Mouse (Mus musculus): Measurements from ENCODE around the gene Jmjd4. TPM values are rescaled to one million over a fixed set of nuclear protein-coding genes. Genes with fewer than 3 reads are reported as not detected.

The Jmjd4 gene
- polyA plus RNA-seq (2012; rRNA removed), result 12.6 and 15.1 TPM in 2 replicates

DNA sequence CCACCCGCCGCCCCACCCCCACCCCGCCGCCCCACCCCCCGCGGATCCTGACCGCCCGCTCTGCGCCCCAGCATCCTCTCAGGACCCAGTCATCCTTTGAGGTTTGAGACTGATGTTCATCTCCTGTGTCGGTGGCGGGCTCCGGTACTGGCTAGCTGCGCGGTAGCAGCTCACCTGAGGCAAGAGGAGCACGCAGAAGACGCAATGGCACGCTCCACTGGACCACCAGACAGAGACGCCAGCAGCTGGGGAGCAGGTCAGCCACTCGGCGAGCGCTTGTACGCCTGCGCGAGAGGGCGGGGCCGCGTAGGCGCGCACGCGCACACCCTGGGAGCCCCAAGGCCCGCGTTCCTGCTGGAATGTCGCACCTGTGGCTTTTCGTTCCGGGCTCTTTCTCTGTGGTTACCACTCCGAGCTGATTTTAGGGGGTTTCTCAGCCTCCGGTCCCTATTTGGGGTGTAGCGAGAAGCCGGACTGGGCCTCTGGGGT lies at the start of gene Jmjd4:
Gene Jmjd4 (plus strand): TSS at position 305 of the 489 bp plus-strand sequence.

DNA sequence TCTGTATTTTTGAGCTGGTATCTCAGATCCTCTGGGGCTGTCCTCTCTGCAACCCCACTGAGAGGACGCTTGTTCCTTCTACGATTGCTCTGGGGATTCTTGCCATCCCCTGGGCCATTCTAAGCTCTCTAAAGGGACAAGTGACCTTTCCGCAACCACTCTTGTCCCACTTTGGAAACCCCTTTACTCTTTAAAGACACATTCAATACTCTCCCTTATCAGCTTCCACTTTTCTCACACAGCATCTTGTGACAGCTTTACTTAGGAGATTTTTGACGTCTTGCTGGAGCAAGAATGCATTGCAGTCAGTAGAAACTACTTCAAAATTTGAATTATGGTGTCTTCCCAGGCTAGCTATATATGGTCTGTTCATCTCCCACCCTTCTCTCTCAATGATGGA lies 1.2 kb downstream of the Jmjd4 start, which contains the start of gene Snap47:
Gene Snap47 (minus strand): TSS at position 101 of the 400 bp plus-strand sequence.

DNA sequence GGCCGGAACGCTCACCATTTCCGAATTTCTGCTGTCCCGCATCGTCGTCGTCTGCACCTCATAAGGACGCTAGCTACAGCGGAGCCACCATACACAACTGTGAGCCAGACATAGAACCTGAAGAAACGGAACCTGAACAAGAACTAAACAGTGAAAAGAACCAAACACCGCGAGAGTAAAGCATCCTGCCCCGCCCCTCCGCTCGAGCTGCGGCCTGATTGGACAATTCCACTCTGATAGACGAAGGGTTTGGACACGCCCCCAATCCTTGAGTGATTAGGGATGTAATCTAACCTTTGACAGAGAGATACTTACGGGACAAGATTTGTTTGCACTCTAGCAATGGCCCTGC lies 22.5 kb downstream of the Jmjd4 start, which contains the start of gene Zfp867:
Gene Zfp867 (minus strand): TSS at position 149 of the 352 bp plus-strand sequence.

Other genes starting within 250 kb of the Jmjd4 start
- 43.4 and 43.8 TPM in 2 replicates for gene Mrpl55, start 247.6 kb upstream of the Jmjd4 start, polyA plus RNA-seq (2012; rRNA removed)
- 47.7 and 65.5 TPM in 2 replicates for gene 2310033P09Rik, start 241.7 kb upstream of the Jmjd4 start, polyA plus RNA-seq (2012; rRNA removed)
- 411 and 507 TPM in 2 replicates for gene Arf1, start 221.8 kb upstream of the Jmjd4 start, polyA plus RNA-seq (2012; rRNA removed)
- 1.6 and 3.6 TPM in 2 replicates for gene Wnt3a, start 159.3 kb upstream of the Jmjd4 start, polyA plus RNA-seq (2012; rRNA removed)
- gene Wnt9a, start 143.1 kb upstream of the Jmjd4 start, polyA plus RNA-seq (2012; rRNA removed), result 5.0 and 5.1 TPM in 2 replicates
- gene Prss38, start 74.4 kb upstream of the Jmjd4 start, polyA plus RNA-seq (2012; rRNA removed), result 0.12 TPM in 1 of 2 replicates, not detected in the other
- gene Snap47, start 1.1 kb downstream of the Jmjd4 start, polyA plus RNA-seq (2012; rRNA removed), result 91.0 and 108 TPM in 2 replicates
- gene Zfp867, start 22.4 kb downstream of the Jmjd4 start, polyA plus RNA-seq (2012; rRNA removed), result 4.5 and 7.4 TPM in 2 replicates
- 21.5 and 24.5 TPM in 2 replicates for gene Zkscan17, start 76.7 kb downstream of the Jmjd4 start, polyA plus RNA-seq (2012; rRNA removed)
- 0.20 and 0.35 TPM in 2 replicates for gene Nlrp3, start 91.5 kb downstream of the Jmjd4 start, polyA plus RNA-seq (2012; rRNA removed)
- gene Olfr222, start 126.2 kb downstream of the Jmjd4 start, polyA plus RNA-seq (2012; rRNA removed), result not detected in 2 replicates
- gene Olfr223, start 143.2 kb downstream of the Jmjd4 start, polyA plus RNA-seq (2012; rRNA removed), result not detected in 2 replicates
- gene Mprip, start 211.3 kb downstream of the Jmjd4 start, polyA plus RNA-seq (2012; rRNA removed), result 105 and 117 TPM in 2 replicates